Mouse (Mus musculus): ENCODE measurements around the gene Abca16. TPM values are rescaled to one million over a fixed set of nuclear protein-coding genes. Genes with fewer than 3 reads are reported as not detected.

The Abca16 gene
- polyA plus RNA-seq (2014; fragmentation: Nextera tagmentation; extraction: Ambion mirVana), result not detected in 2 replicates

DNA sequence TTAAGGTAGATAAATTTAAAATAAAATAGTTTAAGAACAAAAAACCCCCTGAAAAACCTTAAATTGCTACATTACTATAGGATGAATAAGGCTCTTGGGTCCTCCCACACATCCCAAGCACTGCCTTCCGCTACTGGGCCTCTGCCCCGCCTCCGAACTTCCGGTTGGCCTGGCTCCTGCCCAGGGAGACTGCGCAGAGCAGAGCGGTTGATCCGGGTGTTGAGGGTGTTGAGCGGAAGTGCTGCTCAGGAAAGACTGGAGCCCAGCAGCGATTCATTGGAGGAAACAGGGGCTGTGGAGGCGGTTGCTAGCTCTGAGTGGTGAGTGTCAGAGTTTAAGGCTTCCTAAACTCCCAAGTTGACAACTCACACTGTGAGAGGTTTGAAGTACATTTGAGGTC, at the start of gene Abca16:
Abca16 (plus strand) TSS at position 201 of the 400 bp plus-strand sequence.
- no peaks in the 10 kb centered on the region for H3K36me3 ChIP-seq (ENCODE audit: control insufficient read depth, insufficient read depth, low read length)
- H3K9ac ChIP-seq (ENCODE audit: low read length), result no peak within 1 kb of the TSS
- H3K4me1 ChIP-seq (ENCODE audit: control insufficient read depth, insufficient read depth, low read length), result no peaks in the 10 kb centered on the region
- WGBS, result 80% methylated on average over 10 of the region's 10 CpGs
- H3K27ac ChIP-seq (ENCODE audit: low read depth, low read length), result no peak within 1 kb of the TSS
- H3K4me3 ChIP-seq (ENCODE audit: low read depth, low read length), result no peak within 1 kb of the TSS
- H3K27me3 ChIP-seq (ENCODE audit: control insufficient read depth, insufficient read depth, low read length), result no peaks in the 10 kb centered on the region
- no peaks in the 10 kb centered on the region for H3K9me3 ChIP-seq (ENCODE audit: control insufficient read depth, low read length)
- ATAC-seq (ENCODE audit: insufficient read depth, low FRiP score, low TSS enrichment), result no peak
- no peak within 1 kb of the TSS for H3K4me2 ChIP-seq (ENCODE audit: low read depth)
- no peak for DNase-seq (ENCODE audit: low spot score)

DNA sequence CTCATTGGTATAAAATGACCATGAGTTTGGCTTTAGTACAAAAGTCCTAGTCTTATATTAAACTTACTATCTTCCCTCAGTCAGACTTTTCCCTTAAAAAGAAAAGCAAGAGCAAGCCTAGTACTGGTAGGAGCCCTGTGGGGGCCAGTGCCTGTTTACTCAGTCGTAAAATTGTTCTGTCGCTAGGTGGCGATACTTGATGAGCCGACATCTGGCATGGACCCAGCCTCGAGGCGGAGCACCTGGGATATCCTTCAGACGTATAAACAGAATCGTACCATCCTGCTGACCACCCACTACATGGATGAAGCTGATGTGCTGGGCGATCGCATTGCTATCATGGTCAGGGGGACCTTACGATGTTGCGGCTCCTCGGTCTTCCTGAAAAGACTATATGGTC, 48.3 kb upstream of the Abca16 start:
- no peak overlapping the region for H3K27ac ChIP-seq (ENCODE audit: low read depth, low read length)
- ATAC-seq (ENCODE audit: insufficient read depth, low FRiP score, low TSS enrichment) (no peak), DNase-seq (ENCODE audit: low spot score) (peak; percentile 39)
- H3K4me2 ChIP-seq (ENCODE audit: low read depth), result no peak overlapping the region
- no peak overlapping the region for H3K9ac ChIP-seq (ENCODE audit: low read length)
- H3K9me3 ChIP-seq (ENCODE audit: control insufficient read depth, low read length), result no peaks in the 10 kb centered on the region
- 41% methylated on average over 13 of the region's 13 CpGs for WGBS
- H3K27me3 ChIP-seq (ENCODE audit: control insufficient read depth, insufficient read depth, low read length), result no peaks in the 10 kb centered on the region
- no peak overlapping the region for H3K4me3 ChIP-seq (ENCODE audit: low read depth, low read length)
- no peaks in the 10 kb centered on the region for H3K36me3 ChIP-seq (ENCODE audit: control insufficient read depth, insufficient read depth, low read length)
- H3K4me1 ChIP-seq (ENCODE audit: control insufficient read depth, insufficient read depth, low read length), result no peaks in the 10 kb centered on the region

DNA sequence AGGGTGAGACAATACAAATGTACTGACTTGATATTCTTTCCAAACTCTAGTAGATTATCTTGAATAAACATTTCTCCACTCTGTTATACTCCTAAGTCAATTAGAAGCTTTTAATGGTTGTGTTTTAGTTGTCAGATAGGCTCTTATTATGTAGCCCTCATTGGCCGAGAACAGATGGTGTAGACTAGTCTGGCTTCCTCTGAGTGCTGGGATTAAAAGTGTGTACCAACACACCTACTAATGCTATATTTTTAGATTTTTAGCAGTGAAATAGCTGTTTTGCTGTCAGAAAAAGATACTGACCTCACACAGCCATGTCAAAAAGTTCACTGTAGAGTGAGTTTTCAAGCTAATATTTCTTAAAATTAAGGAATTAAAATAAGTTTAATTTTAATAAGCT, 2.9 kb downstream of the Abca16 start:
- H3K4me2 ChIP-seq (ENCODE audit: low read depth), result no peak overlapping the region
- WGBS, result 96% methylated on average over 1 of the region's 1 CpGs
- ATAC-seq (ENCODE audit: insufficient read depth, low FRiP score, low TSS enrichment), result no peak
- H3K27ac ChIP-seq (ENCODE audit: low read depth, low read length), result no peak overlapping the region
- H3K27me3 ChIP-seq (ENCODE audit: control insufficient read depth, insufficient read depth, low read length), result no peaks in the 10 kb centered on the region
- DNase-seq (ENCODE audit: low spot score), result no peak
- no peak overlapping the region for H3K4me3 ChIP-seq (ENCODE audit: low read depth, low read length)
- no peak overlapping the region for H3K9ac ChIP-seq (ENCODE audit: low read length)
- no peaks in the 10 kb centered on the region for H3K4me1 ChIP-seq (ENCODE audit: control insufficient read depth, insufficient read depth, low read length)
- H3K36me3 ChIP-seq (ENCODE audit: control insufficient read depth, insufficient read depth, low read length), result no peaks in the 10 kb centered on the region
- no peaks in the 10 kb centered on the region for H3K9me3 ChIP-seq (ENCODE audit: control insufficient read depth, low read length)

DNA sequence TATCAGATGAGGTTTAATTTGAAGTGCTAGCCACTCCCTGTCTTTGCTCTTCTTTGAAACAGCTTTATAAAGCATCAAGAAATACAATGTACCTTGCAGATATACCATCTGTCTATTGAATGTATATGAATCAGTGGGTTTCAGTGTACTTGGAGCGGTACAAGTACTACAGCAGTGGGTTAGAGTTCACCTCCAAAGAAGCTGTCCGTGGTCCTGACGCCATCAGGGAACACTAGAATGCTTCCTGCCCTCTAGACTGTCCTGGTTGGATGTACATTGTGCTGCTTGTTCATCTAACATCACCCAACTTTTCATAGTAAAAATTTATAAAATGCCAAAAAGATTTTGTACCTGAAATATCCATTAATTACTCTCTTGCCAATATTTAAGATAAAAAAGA, 17.2 kb downstream of the Abca16 start:
- H3K4me1 ChIP-seq (ENCODE audit: control insufficient read depth, insufficient read depth, low read length), result no peaks in the 10 kb centered on the region
- H3K36me3 ChIP-seq (ENCODE audit: control insufficient read depth, insufficient read depth, low read length), result no peaks in the 10 kb centered on the region
- H3K4me2 ChIP-seq (ENCODE audit: low read depth), result no peak overlapping the region
- no peak overlapping the region for H3K9ac ChIP-seq (ENCODE audit: low read length)
- no peaks in the 10 kb centered on the region for H3K27me3 ChIP-seq (ENCODE audit: control insufficient read depth, insufficient read depth, low read length)
- no peaks in the 10 kb centered on the region for H3K9me3 ChIP-seq (ENCODE audit: control insufficient read depth, low read length)
- no peak overlapping the region for H3K4me3 ChIP-seq (ENCODE audit: low read depth, low read length)
- ATAC-seq (ENCODE audit: insufficient read depth, low FRiP score, low TSS enrichment) (no peak), DNase-seq (ENCODE audit: low spot score) (peak; percentile 24)
- 26% methylated on average over 3 of the region's 3 CpGs for WGBS
- H3K27ac ChIP-seq (ENCODE audit: low read depth, low read length), result no peak overlapping the region

DNA sequence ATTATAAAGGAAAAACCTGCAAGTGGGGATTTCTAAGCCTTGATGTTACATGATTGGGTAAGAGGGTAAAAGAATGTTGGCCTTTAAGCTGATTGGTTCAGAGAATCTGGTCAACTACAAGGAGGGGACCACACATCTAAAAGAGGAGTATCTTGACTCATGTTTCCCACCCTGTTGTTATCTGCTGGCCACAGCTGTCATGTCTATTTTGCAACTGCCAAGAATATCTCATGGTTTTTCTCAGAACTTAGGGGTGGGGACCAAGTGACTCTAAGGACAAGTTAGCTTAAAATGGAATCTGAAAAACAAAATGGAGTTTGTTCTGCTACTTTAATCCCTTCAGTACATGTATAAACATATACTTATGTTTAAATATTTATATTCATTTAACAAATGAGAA, 22.0 kb downstream of the Abca16 start:
- H3K4me3 ChIP-seq (ENCODE audit: low read depth, low read length), result no peak overlapping the region
- no peak overlapping the region for H3K9ac ChIP-seq (ENCODE audit: low read length)
- DNase-seq (ENCODE audit: low spot score), result no peak
- H3K27ac ChIP-seq (ENCODE audit: low read depth, low read length), result no peak overlapping the region
- ATAC-seq (ENCODE audit: insufficient read depth, low FRiP score, low TSS enrichment), result no peak
- H3K4me1 ChIP-seq (ENCODE audit: control insufficient read depth, insufficient read depth, low read length), result no peaks in the 10 kb centered on the region
- H3K4me2 ChIP-seq (ENCODE audit: low read depth), result no peak overlapping the region
- no peaks in the 10 kb centered on the region for H3K27me3 ChIP-seq (ENCODE audit: control insufficient read depth, insufficient read depth, low read length)
- H3K36me3 ChIP-seq (ENCODE audit: control insufficient read depth, insufficient read depth, low read length), result no peaks in the 10 kb centered on the region
- no peaks in the 10 kb centered on the region for H3K9me3 ChIP-seq (ENCODE audit: control insufficient read depth, low read length)

DNA sequence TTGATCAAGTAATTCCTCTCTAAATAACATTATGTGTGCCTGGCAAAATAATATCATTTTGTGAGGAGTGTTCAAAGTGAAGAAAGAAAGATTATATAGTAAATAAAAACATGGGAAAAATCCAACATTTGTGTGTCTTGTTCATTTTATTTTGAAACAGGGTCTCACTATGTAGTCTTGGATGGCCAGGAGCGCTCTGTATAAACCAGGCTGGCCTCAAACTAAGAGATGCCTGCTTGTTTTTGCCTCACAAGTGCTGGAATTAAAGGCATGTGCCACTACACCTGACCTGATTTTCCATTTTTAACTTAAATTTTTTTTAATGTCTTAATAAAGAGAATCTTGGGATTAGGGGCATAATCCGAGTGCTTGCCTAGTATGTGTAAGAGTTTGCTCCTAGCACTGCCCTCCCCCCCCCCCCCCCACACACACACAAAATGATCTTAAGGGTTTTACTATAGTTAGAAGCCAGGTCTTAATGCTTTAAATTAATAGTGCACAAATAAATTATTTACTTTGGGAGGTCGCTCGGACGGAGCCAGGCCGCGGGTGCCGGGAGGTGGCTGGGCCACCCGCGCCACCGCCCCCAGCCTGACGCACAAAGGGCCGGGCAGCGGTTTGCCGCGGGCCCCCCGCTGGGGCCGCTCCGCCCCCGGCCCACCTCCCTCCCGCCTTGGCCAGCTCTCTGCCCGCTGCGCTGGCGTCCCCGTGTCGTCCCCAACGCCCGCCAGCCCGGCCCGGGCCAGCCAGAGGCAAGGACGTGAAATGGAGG, 94.6 kb downstream of the Abca16 start:
- Histone ChIP-seq H3K27ac (ENCODE audit: low read depth, low read length) (no peak overlapping the region), H3K27me3 (ENCODE audit: control insufficient read depth, insufficient read depth, low read length) (no peaks in the 10 kb centered on the region), H3K4me3 (ENCODE audit: low read depth, low read length) (peak overlapping the region; percentile 35), H3K4me1 (ENCODE audit: control insufficient read depth, insufficient read depth, low read length) (no peaks in the 10 kb centered on the region), H3K9ac (ENCODE audit: low read length) (peak overlapping the region; percentile 69), H3K9me3 (ENCODE audit: control insufficient read depth, low read length) (no peaks in the 10 kb centered on the region), H3K4me2 (ENCODE audit: low read depth) (peak overlapping the region; percentile 60), H3K36me3 (ENCODE audit: control insufficient read depth, insufficient read depth, low read length) (no peaks in the 10 kb centered on the region)
- ATAC-seq (ENCODE audit: insufficient read depth, low FRiP score, low TSS enrichment) (peak; percentile 82), DNase-seq (ENCODE audit: low spot score) (peak; percentile 60)
- WGBS, result 9% methylated on average over 29 of the region's 31 CpGs

DNA sequence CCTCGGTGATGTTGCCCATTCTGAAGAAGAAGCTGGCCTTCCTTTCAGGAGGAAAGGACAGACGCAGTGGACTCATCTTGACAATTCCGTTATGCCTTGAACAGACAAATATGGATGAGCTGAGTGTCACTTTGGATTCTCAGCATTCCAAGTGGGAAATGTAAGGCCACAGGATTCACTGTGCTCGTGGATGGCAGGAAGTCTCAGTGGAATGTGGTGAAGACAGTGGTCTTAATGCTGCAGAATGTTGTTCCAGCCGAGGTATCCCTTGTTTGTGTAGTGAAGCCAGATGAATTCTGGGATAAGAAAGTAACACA, 95.2 kb downstream of the Abca16 start:
- DNase-seq (ENCODE audit: low spot score) (no peak), ATAC-seq (ENCODE audit: insufficient read depth, low FRiP score, low TSS enrichment) (no peak; the same call in 1 of the 2 replicates)
- WGBS, result 23% methylated on average over 5 of the region's 5 CpGs

DNA sequence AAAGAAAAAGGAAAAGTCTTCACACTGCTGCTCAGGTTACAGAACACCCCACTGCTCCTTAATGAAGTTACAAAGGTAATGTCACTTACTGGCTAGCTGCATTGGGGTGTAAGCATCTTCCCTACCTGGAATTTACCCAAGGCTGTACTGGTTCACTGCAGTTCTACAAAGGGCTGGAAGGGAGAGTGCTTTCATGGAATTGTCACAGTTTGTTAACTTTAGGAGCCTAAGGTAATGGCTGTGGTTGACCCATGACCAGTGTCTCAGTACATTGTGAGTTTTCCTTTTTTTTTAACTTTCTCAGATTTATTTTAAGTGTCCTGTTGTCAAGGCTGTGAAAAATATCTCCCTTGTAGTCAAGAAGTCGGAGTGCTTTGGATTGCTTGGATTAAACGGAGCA, 125.4 kb downstream of the Abca16 start:
- H3K27ac ChIP-seq (ENCODE audit: low read depth, low read length), result no peak overlapping the region
- no peaks in the 10 kb centered on the region for H3K36me3 ChIP-seq (ENCODE audit: control insufficient read depth, insufficient read depth, low read length)
- H3K4me1 ChIP-seq (ENCODE audit: control insufficient read depth, insufficient read depth, low read length), result no peaks in the 10 kb centered on the region
- ATAC-seq (ENCODE audit: insufficient read depth, low FRiP score, low TSS enrichment) (no peak), DNase-seq (ENCODE audit: low spot score) (no peak)
- 81% methylated on average over 2 of the region's 2 CpGs for WGBS
- H3K9me3 ChIP-seq (ENCODE audit: control insufficient read depth, low read length), result no peaks in the 10 kb centered on the region
- H3K9ac ChIP-seq (ENCODE audit: low read length), result no peak overlapping the region
- no peak overlapping the region for H3K4me3 ChIP-seq (ENCODE audit: low read depth, low read length)
- H3K27me3 ChIP-seq (ENCODE audit: control insufficient read depth, insufficient read depth, low read length), result no peaks in the 10 kb centered on the region
- no peak overlapping the region for H3K4me2 ChIP-seq (ENCODE audit: low read depth)

More for the DNA sequence above, 95.2 kb downstream of the Abca16 start:
- H3K27me3 ChIP-seq (ENCODE audit: control insufficient read depth, insufficient read depth, low read length), result no peaks in the 10 kb centered on the region
- no peaks in the 10 kb centered on the region for H3K36me3 ChIP-seq (ENCODE audit: control insufficient read depth, insufficient read depth, low read length)
- no peaks in the 10 kb centered on the region for H3K9me3 ChIP-seq (ENCODE audit: control insufficient read depth, low read length)
- H3K27ac ChIP-seq (ENCODE audit: low read depth, low read length), result no peak overlapping the region
- no peaks in the 10 kb centered on the region for H3K4me1 ChIP-seq (ENCODE audit: control insufficient read depth, insufficient read depth, low read length)
- H3K9ac ChIP-seq (ENCODE audit: low read length), result peak overlapping the region; percentile 69
- peak overlapping the region; percentile 60 for H3K4me2 ChIP-seq (ENCODE audit: low read depth)
- peak overlapping the region; percentile 35 for H3K4me3 ChIP-seq (ENCODE audit: low read depth, low read length)

DNA sequence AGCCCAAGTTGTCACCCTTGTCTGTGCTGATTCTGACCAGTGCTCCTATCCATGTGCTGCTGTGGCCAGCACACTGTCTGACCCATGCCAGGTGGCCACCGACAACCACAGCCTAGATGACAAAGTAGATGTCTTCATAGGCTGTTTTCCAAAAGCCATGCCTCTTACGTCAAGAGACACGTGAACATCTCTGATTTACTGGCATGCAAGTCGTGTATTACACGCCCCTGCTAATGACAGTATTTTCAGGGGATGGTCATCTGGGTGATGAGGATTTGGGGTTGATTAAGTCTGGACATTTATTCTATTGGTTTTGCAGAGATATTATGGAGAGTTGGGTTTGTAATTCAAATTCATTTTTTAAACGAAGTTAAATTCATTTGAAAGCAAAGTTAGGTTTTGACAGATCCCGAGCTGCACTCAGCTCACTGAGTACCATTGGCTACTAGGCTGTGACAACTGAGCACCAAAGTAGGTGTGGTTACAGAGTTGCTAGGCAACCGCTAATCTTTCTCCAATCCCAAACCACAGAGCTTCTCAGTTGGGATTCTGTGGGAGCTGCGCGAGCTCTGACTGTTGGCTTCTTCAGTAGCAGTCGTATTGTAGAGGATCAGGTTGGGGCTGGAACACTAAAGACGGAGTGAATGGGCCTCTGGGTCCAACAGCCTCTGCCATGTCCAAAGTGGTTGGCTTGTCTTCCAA, 143.2 kb downstream of the Abca16 start:
- Histone ChIP-seq H3K4me2 (ENCODE audit: low read depth) (0 out of 2 replicates have a peak overlapping the region, but pooled peaks have one; percentile 12), H3K27me3 (ENCODE audit: control insufficient read depth, insufficient read depth, low read length) (no peaks in the 10 kb centered on the region), H3K27ac (ENCODE audit: low read depth, low read length) (no peak overlapping the region), H3K9ac (ENCODE audit: low read length) (no peak overlapping the region), H3K36me3 (ENCODE audit: control insufficient read depth, insufficient read depth, low read length) (no peaks in the 10 kb centered on the region), H3K9me3 (ENCODE audit: control insufficient read depth, low read length) (no peaks in the 10 kb centered on the region), H3K4me3 (ENCODE audit: low read depth, low read length) (no peak overlapping the region), H3K4me1 (ENCODE audit: control insufficient read depth, insufficient read depth, low read length) (no peaks in the 10 kb centered on the region)
- 44% methylated on average over 12 of the region's 12 CpGs for WGBS
- ATAC-seq (ENCODE audit: insufficient read depth, low FRiP score, low TSS enrichment), result no peak; the same call in 1 of the 2 replicates
- DNase-seq (ENCODE audit: low spot score), result peak; percentile 16
